Mouse (Mus musculus) thymus, postnatal 25 days (tissue): ENCODE measurements at regions not wholly inside any gene's neighbourhood (a gene's known extent, or its start where the extent isn't known, plus 50 kb on each side); places are given as distances from the start of the nearest gene placed in this dataset.

Experiments
- DNase-seq: peaks from one replicate; pipeline ENCODE4 v3.0.0; 2022

GRCm38 (mm10) chr4:12769092-12769491 lies 597.3 kb upstream of the Fam92a start:
- no peak for DNase-seq

- no peak for DNase-seq
Measured at GRCm38 (mm10) chr4:12766763-12767162, 594.9 kb upstream of the Fam92a start.

GRCm38 (mm10) chr4:12750817-12751216 lies 579.0 kb upstream of the Fam92a start:
- no peak for DNase-seq

GRCm38 (mm10) chr4:12749874-12750273 lies 578.1 kb upstream of the Fam92a start:
- no peak for DNase-seq

- no peak for DNase-seq
Measured at GRCm38 (mm10) chr4:12743714-12744327, 572.0 kb upstream of the Fam92a start.

GRCm38 (mm10) chr4:12736411-12736810 lies 564.6 kb upstream of the Fam92a start:
- no peak for DNase-seq

- no peak for DNase-seq
Measured at GRCm38 (mm10) chr4:12700189-12700588, 528.4 kb upstream of the Fam92a start.

GRCm38 (mm10) chr4:12677814-12678213 lies 506.0 kb upstream of the Fam92a start:
- DNase-seq: no peak

GRCm38 (mm10) chr4:12671399-12671798 lies 499.6 kb upstream of the Fam92a start:
- no peak for DNase-seq

- DNase-seq: no peak
Measured at GRCm38 (mm10) chr4:12663176-12663575, 491.4 kb upstream of the Fam92a start.

GRCm38 (mm10) chr4:12662683-12663082 lies 490.9 kb upstream of the Fam92a start:
- no peak for DNase-seq

GRCm38 (mm10) chr4:12659084-12659483 lies 487.3 kb upstream of the Fam92a start:
- no peak for DNase-seq

GRCm38 (mm10) chr4:12658594-12658993 lies 486.8 kb upstream of the Fam92a start:
- DNase-seq: no peak

GRCm38 (mm10) chr4:12657820-12658219 lies 486.0 kb upstream of the Fam92a start:
- no peak for DNase-seq

GRCm38 (mm10) chr4:12656924-12657603 lies 485.2 kb upstream of the Fam92a start:
- no peak for DNase-seq

GRCm38 (mm10) chr4:12655457-12656228 lies 483.8 kb upstream of the Fam92a start:
- no peak for DNase-seq

- DNase-seq: no peak
Measured at GRCm38 (mm10) chr4:12654568-12655456, 483.0 kb upstream of the Fam92a start.

GRCm38 (mm10) chr4:12647732-12648131 lies 475.9 kb upstream of the Fam92a start:
- no peak for DNase-seq

GRCm38 (mm10) chr4:12642525-12642928 lies 470.7 kb upstream of the Fam92a start:
- DNase-seq: no peak

- DNase-seq: no peak
Measured at GRCm38 (mm10) chr4:12629375-12629821, 457.6 kb upstream of the Fam92a start.

- DNase-seq: no peak
Measured at GRCm38 (mm10) chr4:12628702-12629374, 457.0 kb upstream of the Fam92a start.
